Mouse (Mus musculus): Measurements from ENCODE around the gene Aif1l. TPM values are rescaled to one million over a fixed set of nuclear protein-coding genes. Genes with fewer than 3 reads are reported as not detected.
"Not testable (repeated sequence)": the region's sequence is repeated elsewhere in the genome, so short reads cannot be mapped to it uniquely, and the experiment has no call there.

The Aif1l gene
- 10 to 100 TPM; 16.0 to 18.2 TPM for total RNA-seq (2021)
- long read RNA-seq, experiment 1, transcript Aif1l-201 (6 exons, 3,117 nt): major isoform, 10 of 16 reads
- long read RNA-seq, experiment 1, partial matches to known transcripts: 1 of 16 reads
- long read RNA-seq, experiment 1, other reads (novel, unspliced or antisense): 4 of 16 reads
- long read RNA-seq, experiment 2, transcript Aif1l-201 (6 exons, 3,117 nt): major isoform, 9 of 11 reads
- long read RNA-seq, experiment 2, partial matches to known transcripts: 0 of 11 reads
- long read RNA-seq, experiment 2, other reads (novel, unspliced or antisense): 2 of 11 reads

- intact Hi-C loops (cut with DNase I; ENCODE audit: low total_unique reads): no loop called here
- peak; percentile 80 for DNase-seq
These were observed at the start of gene Aif1l for GRCm38 (mm10) chr2:31950058-31950871. Aif1l (plus strand) TSS chr2:31950139.

GRCm38 (mm10) chr2:31900932-31901331 lies 49.0 kb upstream of the Aif1l start:
- DNase-seq: no peak
- intact Hi-C loops (cut with DNase I; ENCODE audit: low total_unique reads): no loop called here

- no peak for DNase-seq
- intact Hi-C loops (cut with DNase I; ENCODE audit: low total_unique reads): no loop called here
These were observed 48.1 kb upstream of the Aif1l start for GRCm38 (mm10) chr2:31901659-31902362.

DNA sequence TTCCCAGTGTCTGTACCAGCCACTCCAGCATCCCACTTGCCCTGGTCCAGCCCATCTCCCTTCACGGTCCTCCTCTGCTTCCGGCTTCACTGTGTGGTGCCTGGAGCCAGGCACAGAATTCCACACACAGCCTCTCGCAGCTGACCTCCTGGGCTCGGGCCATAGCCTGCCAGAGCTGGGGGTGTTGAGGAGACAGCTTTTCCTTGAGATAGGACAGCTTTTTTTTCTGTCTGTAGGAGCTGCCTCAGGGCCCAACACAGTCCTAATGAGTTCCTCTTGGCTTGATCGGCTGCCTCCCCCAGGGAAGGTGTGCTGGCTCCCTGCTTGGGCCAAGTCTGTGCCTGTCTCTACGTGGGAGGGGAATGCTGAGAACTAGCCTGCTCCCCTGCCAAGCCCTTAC lies 45.9 kb upstream of the Aif1l start:
- DNase-seq: no peak
- intact Hi-C loops (cut with DNase I; ENCODE audit: low total_unique reads): no loop called here

GRCm38 (mm10) chr2:31904622-31905021 lies 45.3 kb upstream of the Aif1l start:
- intact Hi-C loops (cut with DNase I; ENCODE audit: low total_unique reads): no loop called here
- DNase-seq: no peak

DNA sequence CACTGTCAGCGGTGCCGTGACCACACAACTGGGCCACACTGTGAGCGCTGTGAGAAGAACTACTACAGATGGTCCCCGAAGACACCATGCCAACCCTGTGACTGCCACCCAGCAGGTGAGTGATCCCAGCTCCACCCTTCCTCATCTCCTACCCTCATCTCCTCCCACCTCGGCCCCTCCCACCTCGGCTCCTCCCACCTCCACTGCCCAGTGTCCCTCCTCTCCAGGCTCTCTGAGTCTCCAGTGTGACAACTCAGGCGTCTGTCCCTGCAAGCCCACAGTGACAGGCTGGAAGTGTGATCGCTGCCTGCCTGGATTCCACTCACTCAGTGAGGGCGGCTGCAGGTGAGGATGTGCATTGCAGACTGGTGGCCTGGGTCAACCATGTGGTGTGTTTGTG lies 44.3 kb upstream of the Aif1l start:
- DNase-seq: no peak
- intact Hi-C loops (cut with DNase I; ENCODE audit: low total_unique reads): no loop called here

GRCm38 (mm10) chr2:31906407-31906806 lies 43.5 kb upstream of the Aif1l start:
- intact Hi-C loops (cut with DNase I; ENCODE audit: low total_unique reads): no loop called here
- DNase-seq: no peak

DNA sequence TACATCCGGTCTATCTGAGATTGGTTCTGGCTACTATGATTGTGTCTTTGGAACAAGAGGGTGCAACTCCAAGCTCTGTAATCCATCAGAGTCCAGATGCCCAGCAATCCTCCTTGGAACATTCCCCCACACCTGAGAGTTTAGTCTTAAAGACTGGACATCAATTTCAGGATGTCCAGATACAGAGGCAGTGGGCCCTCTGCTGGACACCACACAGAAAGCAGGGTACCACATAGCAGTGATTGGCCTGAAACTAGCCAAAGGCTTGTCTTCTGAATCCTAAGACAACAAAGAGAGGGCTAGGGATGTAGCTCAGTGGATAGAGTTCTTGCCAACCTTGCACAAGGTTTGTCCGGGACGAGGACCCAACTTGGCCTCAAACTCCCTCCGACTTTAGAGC lies 37.4 kb upstream of the Aif1l start:
- intact Hi-C loops (cut with DNase I; ENCODE audit: low total_unique reads): loop anchor here (5.0 to 10.0 kb wide), 2 partner anchors 95 to 228 kb away; partner anchors contain the start of gene Abl1
- DNase-seq: no peak

- DNase-seq: not testable (repeated sequence)
- intact Hi-C loops (cut with DNase I; ENCODE audit: low total_unique reads): loop anchor here (5.0 to 10.0 kb wide), 2 partner anchors 97 to 229 kb away; partner anchors contain the start of gene Abl1
These were observed 35.7 kb upstream of the Aif1l start for GRCm38 (mm10) chr2:31914213-31914612.

DNA sequence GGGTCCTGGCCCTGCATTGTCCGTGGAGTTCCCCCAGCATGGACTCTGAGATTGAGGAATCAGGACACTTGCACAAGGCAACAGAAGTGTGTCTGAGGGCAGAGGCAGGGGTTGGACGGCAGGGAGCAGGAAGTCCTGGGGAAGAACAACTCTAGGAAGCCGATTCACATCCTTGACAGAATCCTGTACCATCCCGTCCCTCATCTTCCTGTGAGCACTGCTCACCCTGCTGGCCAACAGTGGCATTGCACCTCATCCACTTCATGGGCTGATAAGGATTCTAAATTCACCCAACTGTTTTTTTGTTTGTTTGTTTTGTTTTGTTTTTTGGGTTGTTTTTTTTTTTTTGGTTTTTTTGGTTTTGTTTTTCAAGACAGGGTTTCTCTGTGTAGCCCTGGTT lies 34.8 kb upstream of the Aif1l start:
- peak; percentile 76 for DNase-seq
- intact Hi-C loops (cut with DNase I; ENCODE audit: low total_unique reads): loop anchor here (10.0 kb wide), 1 partner anchor 230 kb away; the partner anchor contains the start of gene Abl1

DNA sequence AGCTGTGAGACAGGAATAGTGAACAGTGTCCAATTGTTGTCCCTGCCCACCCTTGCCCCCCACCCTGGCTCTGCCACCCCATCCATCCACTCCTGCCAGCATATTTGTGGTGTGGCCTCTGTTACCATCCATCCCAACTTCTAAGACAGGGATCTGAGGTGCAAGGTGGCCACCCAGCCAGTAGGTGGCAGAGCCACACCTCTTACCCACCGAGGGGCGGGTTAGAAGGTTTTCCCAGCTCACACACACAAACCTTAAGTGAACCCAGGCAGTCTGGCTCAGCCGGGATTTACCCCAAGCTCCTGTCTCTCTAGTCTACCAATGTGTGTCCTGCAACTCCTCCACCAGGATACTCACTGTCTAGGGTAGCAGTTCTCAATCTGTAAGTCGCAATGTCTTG lies 32.3 kb upstream of the Aif1l start:
- intact Hi-C loops (cut with DNase I; ENCODE audit: low total_unique reads): loop anchor here (10.0 kb wide), 1 partner anchor 233 kb away; the partner anchor contains the start of gene Abl1
- peak; percentile 58 for DNase-seq

DNA sequence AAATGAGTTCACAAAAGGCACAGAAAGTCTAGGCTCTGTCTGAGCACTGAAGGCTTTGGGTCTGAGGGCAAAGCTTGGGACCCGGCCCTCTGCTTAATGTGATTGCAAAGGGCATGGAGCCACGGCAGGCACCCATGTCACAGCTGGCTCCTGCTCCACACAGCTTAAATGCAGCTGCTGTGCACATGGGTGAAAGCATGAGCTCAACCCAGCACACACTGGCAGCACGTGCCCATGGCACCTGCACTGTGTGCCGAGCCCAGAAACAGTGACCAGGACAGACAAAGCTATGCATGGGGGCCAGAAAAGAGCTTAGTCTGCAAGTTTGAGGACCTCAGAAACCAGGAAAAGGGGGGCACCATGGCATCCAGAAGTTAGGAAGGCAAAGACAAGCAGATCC lies 26.3 kb upstream of the Aif1l start:
- no peak for DNase-seq
- intact Hi-C loops (cut with DNase I; ENCODE audit: low total_unique reads): no loop called here

GRCm38 (mm10) chr2:31924811-31925210 lies 25.1 kb upstream of the Aif1l start:
- intact Hi-C loops (cut with DNase I; ENCODE audit: low total_unique reads): no loop called here
- peak; percentile 33 for DNase-seq

- no peak for DNase-seq
- intact Hi-C loops (cut with DNase I; ENCODE audit: low total_unique reads): no loop called here
These were observed 24.0 kb upstream of the Aif1l start for GRCm38 (mm10) chr2:31925936-31926335.

GRCm38 (mm10) chr2:31929664-31930063 lies 20.3 kb upstream of the Aif1l start:
- intact Hi-C loops (cut with DNase I; ENCODE audit: low total_unique reads): no loop called here
- no peak for DNase-seq

DNA sequence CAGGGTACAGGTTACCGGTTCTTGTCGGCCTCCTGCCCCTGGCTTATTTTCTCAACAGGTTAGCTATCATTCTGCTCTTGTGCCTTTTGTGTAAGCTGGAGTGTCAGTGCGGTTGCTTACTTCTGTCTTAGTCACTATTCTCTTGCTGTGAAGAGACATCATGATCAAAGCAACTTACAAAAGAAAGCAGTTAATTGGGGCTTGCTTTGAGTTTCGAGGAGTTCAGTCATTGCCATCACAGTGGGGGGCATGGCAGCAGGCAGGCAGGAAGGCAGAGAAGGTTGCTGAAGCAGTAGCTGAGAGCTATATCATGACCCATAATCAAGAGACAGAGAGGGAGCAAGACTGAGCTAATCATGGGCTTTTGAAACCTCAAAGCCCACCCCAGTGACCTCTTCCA lies 15.4 kb upstream of the Aif1l start:
- intact Hi-C loops (cut with DNase I; ENCODE audit: low total_unique reads): no loop called here

GRCm38 (mm10) chr2:31935054-31935453 lies 14.9 kb upstream of the Aif1l start:
- intact Hi-C loops (cut with DNase I; ENCODE audit: low total_unique reads): no loop called here
- DNase-seq: no peak

More for the DNA sequence above, 15.4 kb upstream of the Aif1l start:
- DNase-seq: no peak

DNA sequence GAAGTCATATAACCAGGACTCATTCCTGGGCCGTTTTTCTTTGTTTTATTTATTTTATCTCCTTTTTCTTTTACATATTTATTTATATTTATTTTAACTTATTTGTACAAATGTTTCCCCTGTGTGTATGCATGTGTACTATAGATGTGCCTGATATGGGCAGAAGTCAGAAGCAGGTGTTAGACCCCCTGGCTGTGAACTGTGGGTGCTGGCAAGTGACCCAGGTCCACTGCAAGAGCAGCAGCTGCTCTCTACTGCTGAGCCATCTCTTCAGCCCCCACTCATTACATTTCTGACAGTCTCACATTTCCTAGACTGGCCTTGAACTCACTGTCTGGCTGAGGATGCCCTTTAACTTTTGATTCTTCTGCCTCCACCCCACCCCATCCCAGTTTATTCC lies 11.6 kb upstream of the Aif1l start:
- no peak for DNase-seq
- intact Hi-C loops (cut with DNase I; ENCODE audit: low total_unique reads): no loop called here

DNA sequence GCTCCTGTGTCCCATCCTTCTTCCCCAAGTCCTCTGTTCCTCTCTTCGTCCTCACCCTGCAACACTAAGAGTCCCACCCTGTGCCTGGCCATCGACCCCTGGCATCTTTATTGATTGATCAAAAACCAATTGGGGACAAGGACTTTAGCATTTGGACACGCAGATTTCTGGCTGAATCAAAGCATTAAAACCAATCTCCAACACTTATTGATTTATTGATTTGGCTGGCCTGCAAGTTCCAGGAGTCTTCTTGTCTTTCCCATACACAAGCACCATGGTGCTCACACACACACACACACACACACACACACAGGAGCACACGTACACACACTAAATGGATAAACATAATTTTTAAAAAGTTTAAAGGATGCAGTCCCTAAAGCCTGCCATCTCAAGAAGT lies 6.9 kb upstream of the Aif1l start:
- intact Hi-C loops (cut with DNase I; ENCODE audit: low total_unique reads): no loop called here
- no peak for DNase-seq

- no peak for DNase-seq
- intact Hi-C loops (cut with DNase I; ENCODE audit: low total_unique reads): no loop called here
These were observed 4.4 kb upstream of the Aif1l start for GRCm38 (mm10) chr2:31945580-31945979.

Data from gastrocnemius, postnatal 14 days (tissue).